Mouse (Mus musculus): ENCODE results near the gene Islr. TPM values are rescaled to one million over a fixed set of nuclear protein-coding genes. Genes with fewer than 3 reads are reported as not detected.
"Not testable (repeated sequence)": the region's sequence is repeated elsewhere in the genome, so short reads cannot be mapped to it uniquely, and the experiment has no call there.

Gene Islr
- total RNA-seq (2012; rRNA removed), result not detected in 2 replicates
- polyA plus RNA-seq (2012; ENCODE audit: insufficient read depth in 1 of 2, insufficient read length in 2 of 2, low read depth in 1 of 2, low replicate concordance in 2 of 2, missing spikeins in 1 of 2), result not detected

DNA sequence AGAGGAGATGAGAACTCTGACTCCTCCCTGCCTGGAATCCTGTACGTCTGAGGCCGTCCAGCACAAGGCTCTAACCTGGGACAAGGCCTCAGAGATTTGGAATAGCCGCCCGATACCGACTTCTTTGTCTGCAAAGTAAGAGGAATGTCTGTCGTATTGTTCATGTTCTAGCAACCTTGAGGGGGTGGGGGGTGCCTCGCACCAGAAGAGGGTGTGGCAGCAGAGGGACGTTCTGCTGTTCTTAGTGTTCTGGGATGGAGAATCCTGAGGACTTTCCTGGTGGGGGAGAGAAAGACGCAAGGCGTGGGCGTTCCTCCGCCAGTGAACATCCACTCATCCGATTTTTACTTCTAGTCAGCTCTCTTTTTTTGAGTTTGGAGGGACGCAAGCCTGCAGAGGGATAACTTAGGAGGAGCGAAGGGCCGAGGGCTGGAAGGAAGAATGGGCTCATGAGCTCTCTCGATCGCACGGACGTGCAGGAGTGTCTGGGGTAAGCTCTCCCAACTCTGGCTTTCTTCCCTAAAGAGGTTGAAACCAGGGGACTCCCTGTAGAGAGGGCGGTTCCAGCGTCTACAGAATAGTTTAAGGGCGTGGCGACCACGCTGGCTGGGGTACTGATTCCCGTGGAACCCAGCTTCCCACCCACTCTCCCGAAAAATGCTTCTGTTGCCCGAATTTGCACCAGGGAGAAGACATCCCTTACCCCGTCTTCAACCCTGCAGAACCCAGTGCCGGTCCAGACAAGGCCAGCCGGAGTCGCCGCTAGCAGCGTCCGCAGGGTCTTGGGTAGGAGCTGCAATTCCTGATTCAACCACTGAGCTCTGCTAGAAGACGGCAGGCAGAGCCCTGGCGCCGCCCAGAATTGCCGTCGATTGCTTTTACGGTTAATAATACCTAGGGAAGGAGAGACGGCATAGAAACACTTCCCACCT, at the start of gene Islr, which contains the start of gene Islr2:
Gene Islr, minus strand, starts transcription at position 791 of the 932 bp plus-strand sequence.
Gene Islr2, minus strand, starts transcription at position 804 of the 932 bp plus-strand sequence.
- H3K27me3 ChIP-seq (ENCODE audit: control insufficient read depth in 1 of 2, insufficient read depth in 2 of 2, low read length in 2 of 2), result no peaks in the 10 kb centered on the region
- H3K79me2 ChIP-seq (ENCODE audit: control insufficient read depth, insufficient read depth, low read length, poor library complexity), result no peaks in the 10 kb centered on the region
- H3K27ac ChIP-seq (ENCODE audit: control insufficient read depth, low read depth, low read length), result no peak within 1 kb of the TSS
- peaks cover 0 to 4% of the 10 kb centered on the region in 2 experiments; a peak in 2 of 4 replicates for H3K36me3 ChIP-seq (ENCODE audit: control insufficient read depth in 1 of 2, insufficient read depth in 2 of 2, low read length in 2 of 2)
- peaks cover 0 to 16% of the 10 kb centered on the region in 2 experiments; a peak in 2 of 4 replicates for H3K4me1 ChIP-seq (ENCODE audit: control insufficient read depth in 1 of 2, insufficient read depth in 2 of 2, low read length in 2 of 2)
- peak within 1 kb of the TSS; percentile 57 for H3K9ac ChIP-seq (ENCODE audit: control insufficient read depth, low read depth, low read length, poor library complexity, severe bottlenecking)
- peak; percentile 66 for DNase-seq (ENCODE audit: low read depth, low spot score)
- no peaks in the 10 kb centered on the region for H3K9me3 ChIP-seq (replicated peaks; ENCODE audit: insufficient read depth, low read length)
- peak within 1 kb of the TSS; percentile 36 to 70 for H3K4me3 ChIP-seq (ENCODE audit: control insufficient read depth in 1 of 2, insufficient read depth in 1 of 2, low read depth in 2 of 2, low read length in 2 of 2)
- TF ChIP-seq CTCF (IDR thresholded peaks at IDR 0.05 in 2 of 3, conservative IDR thresholded peaks at IDR 0.05 in 1 of 3; ENCODE audit: control insufficient read depth in 1 of 3, insufficient read depth in 1 of 3, low read depth in 2 of 3, low read length in 3 of 3, poor library complexity in 1 of 3, severe bottlenecking in 1 of 3) (peak in 2 of 3 experiments; percentile 40 to 48; a peak in 4 of 6 replicates), SMC3 (IDR thresholded peaks at IDR 0.05; ENCODE audit: low read depth, low read length) (no peak)

DNA sequence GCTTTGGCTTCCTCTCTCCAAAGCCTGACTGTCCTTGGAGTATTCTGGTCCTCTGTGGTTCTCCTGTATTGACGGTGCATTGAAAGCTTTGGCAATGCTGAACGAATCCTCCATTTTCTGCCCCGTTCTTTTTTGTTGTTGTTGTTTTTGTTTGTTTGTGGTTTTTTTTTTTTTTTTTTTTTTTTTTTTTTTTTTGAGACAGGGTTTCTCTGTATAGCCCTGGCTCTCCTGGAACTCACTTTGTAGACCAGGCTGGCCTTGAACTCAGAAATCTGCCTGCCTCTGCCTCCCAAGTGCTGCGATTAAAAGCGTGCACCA, 49.7 kb upstream of the Islr start:
- H3K27me3 ChIP-seq (ENCODE audit: control insufficient read depth in 1 of 2, insufficient read depth in 2 of 2, low read length in 2 of 2); H3K9me3 ChIP-seq (replicated peaks; ENCODE audit: insufficient read depth, low read length); H3K36me3 ChIP-seq (ENCODE audit: control insufficient read depth in 1 of 2, insufficient read depth in 2 of 2, low read length in 2 of 2); DNase-seq (ENCODE audit: low read depth, low spot score); H3K79me2 ChIP-seq (ENCODE audit: control insufficient read depth, insufficient read depth, low read length, poor library complexity); H3K27ac ChIP-seq (ENCODE audit: control insufficient read depth, low read depth, low read length): not testable (repeated sequence)
- H3K9ac ChIP-seq (ENCODE audit: control insufficient read depth, low read depth, low read length, poor library complexity, severe bottlenecking), result peak overlapping the region; percentile 80
- peak overlapping the region; percentile 77 to 84 for H3K4me3 ChIP-seq (ENCODE audit: control insufficient read depth in 1 of 2, insufficient read depth in 1 of 2, low read depth in 2 of 2, low read length in 2 of 2)
- H3K4me1 ChIP-seq (ENCODE audit: control insufficient read depth in 1 of 2, insufficient read depth in 2 of 2, low read length in 2 of 2), result peaks cover 0 to 20% of the 10 kb centered on the region in 2 experiments; a peak in 3 of 4 replicates
- TF ChIP-seq ZNF384 (IDR thresholded peaks at IDR 0.05; ENCODE audit: low read depth, low read length), result peak; percentile 71

DNA sequence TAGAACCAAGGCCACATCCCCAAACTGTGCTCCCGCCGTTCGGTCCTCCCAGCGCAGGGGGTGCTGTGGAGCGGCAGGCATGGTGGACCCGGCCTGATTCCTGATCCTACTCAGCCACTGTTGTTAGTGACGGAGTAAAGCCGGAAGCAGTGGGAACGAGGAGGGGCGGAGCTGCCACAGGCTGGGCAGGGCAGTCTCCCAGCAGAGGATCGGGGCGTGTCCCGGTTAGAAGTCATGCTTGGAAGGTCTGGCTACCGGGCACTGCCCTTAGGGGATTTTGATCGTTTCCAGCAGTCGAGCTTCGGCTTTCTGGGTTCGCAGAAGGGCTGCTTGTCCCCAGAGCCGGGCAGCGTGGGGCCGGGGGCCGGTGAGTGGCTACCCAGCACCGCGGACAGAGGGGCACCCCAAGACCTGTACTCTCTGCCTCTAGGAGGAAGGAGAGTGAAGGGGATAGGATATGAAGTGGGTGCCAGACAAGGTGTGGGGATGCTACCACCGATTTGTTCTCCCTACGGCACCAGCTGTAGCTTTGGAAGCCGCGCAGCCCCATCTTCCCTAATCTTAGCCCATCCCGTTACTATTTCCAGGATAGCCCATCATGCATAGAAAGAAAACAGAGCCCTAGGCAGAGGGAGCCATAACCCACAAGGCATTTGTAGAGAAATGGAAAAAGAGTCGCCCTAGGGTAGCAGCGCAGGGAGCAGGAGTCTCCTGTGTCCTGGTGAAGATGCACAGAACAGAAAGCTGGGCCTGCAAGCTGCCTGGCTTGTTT, 49.1 kb upstream of the Islr start, which contains the start of gene Stoml1:
Gene Stoml1, plus strand, starts transcription at position 132 of the 772 bp plus-strand sequence.
- peak within 1 kb of the TSS; percentile 80 for H3K9ac ChIP-seq (ENCODE audit: control insufficient read depth, low read depth, low read length, poor library complexity, severe bottlenecking)
- H3K79me2 ChIP-seq (ENCODE audit: control insufficient read depth, insufficient read depth, low read length, poor library complexity), result peaks cover 12% of the 10 kb centered on the region
- H3K9me3 ChIP-seq (replicated peaks; ENCODE audit: insufficient read depth, low read length), result no peaks in the 10 kb centered on the region
- H3K4me3 ChIP-seq (ENCODE audit: control insufficient read depth in 1 of 2, insufficient read depth in 1 of 2, low read depth in 2 of 2, low read length in 2 of 2), result peak within 1 kb of the TSS; percentile 77 to 84
- no peaks in the 10 kb centered on the region for H3K27me3 ChIP-seq (ENCODE audit: control insufficient read depth in 1 of 2, insufficient read depth in 2 of 2, low read length in 2 of 2)
- H3K36me3 ChIP-seq (ENCODE audit: control insufficient read depth in 1 of 2, insufficient read depth in 2 of 2, low read length in 2 of 2), result peaks cover 0 to 9% of the 10 kb centered on the region in 2 experiments; a peak in 2 of 4 replicates
- peak; percentile 97 for DNase-seq (ENCODE audit: low read depth, low spot score)
- peaks cover 0 to 20% of the 10 kb centered on the region in 2 experiments; a peak in 3 of 4 replicates for H3K4me1 ChIP-seq (ENCODE audit: control insufficient read depth in 1 of 2, insufficient read depth in 2 of 2, low read length in 2 of 2)
- peak within 1 kb of the TSS; percentile 20; the same call in 1 of the 2 replicates for H3K27ac ChIP-seq (ENCODE audit: control insufficient read depth, low read depth, low read length)
- TF ChIP-seq TAL1 (IDR thresholded peaks at IDR 0.05; ENCODE audit: low read length), result no peak
- no peak for TF ChIP-seq RCOR1 (IDR thresholded peaks at IDR 0.05; ENCODE audit: low read depth, low read length)
- TF ChIP-seq SMC3 (IDR thresholded peaks at IDR 0.05; ENCODE audit: low read depth, low read length), result no peak
- TF ChIP-seq ZKSCAN1 (IDR thresholded peaks at IDR 0.05; ENCODE audit: low read depth, low read length), result no peak
- 0 out of 2 replicates have a peak, but pooled peaks have one; percentile 10 for TF ChIP-seq MAX (IDR thresholded peaks at IDR 0.05; ENCODE audit: low read length)
- TF ChIP-seq ZNF384 (IDR thresholded peaks at IDR 0.05; ENCODE audit: low read depth, low read length), result no peak
- TF ChIP-seq TCF12 (IDR thresholded peaks at IDR 0.05; ENCODE audit: low read depth, low read length), result peak; percentile 54; the same call in 1 of the 2 replicates
- no peak for TF ChIP-seq MYB (IDR thresholded peaks at IDR 0.05; ENCODE audit: low read depth, low read length)
- peak; percentile 96 for TF ChIP-seq SIN3A (IDR thresholded peaks at IDR 0.05; ENCODE audit: low read length)
- TF ChIP-seq CHD2 (IDR thresholded peaks at IDR 0.05; ENCODE audit: low read length), result no peak
- TF ChIP-seq MYC (IDR thresholded peaks at IDR 0.05; ENCODE audit: low read depth, low read length), result 0 out of 2 replicates have a peak, but pooled peaks have one; percentile 65
- no peak for TF ChIP-seq USF1 (IDR thresholded peaks at IDR 0.05; ENCODE audit: low read depth, low read length)
- TF ChIP-seq ZMIZ1 (IDR thresholded peaks at IDR 0.05; ENCODE audit: low read depth, low read length), result peak; percentile 70; the same call in 1 of the 2 replicates
- TF ChIP-seq BHLHE40 (IDR thresholded peaks at IDR 0.05; ENCODE audit: borderline replicate concordance, low read depth, low read length), result no peak
- peak; percentile 82 to 94 (median 86) for TF ChIP-seq CTCF (IDR thresholded peaks at IDR 0.05 in 2 of 3, conservative IDR thresholded peaks at IDR 0.05 in 1 of 3; ENCODE audit: control insufficient read depth in 1 of 3, insufficient read depth in 1 of 3, low read depth in 2 of 3, low read length in 3 of 3, poor library complexity in 1 of 3, severe bottlenecking in 1 of 3)
- TF ChIP-seq MAZ (IDR thresholded peaks at IDR 0.05; ENCODE audit: low read depth, low read length), result no peak
- peak; percentile 42; the same call in 1 of the 2 replicates for TF ChIP-seq ETS1 (IDR thresholded peaks at IDR 0.05; ENCODE audit: low read depth, low read length)
- TF ChIP-seq USF2 (IDR thresholded peaks at IDR 0.05; ENCODE audit: borderline replicate concordance in 1 of 2, insufficient read depth in 1 of 2, low read depth in 1 of 2, low read length in 2 of 2), result no peak
- peak; percentile 66 for TF ChIP-seq TBP (IDR thresholded peaks at IDR 0.05; ENCODE audit: low read depth, low read length)

Data from MEL (cell line).